Mouse (Mus musculus): Measurements from ENCODE around the gene Hecw2. TPM values are rescaled to one million over a fixed set of nuclear protein-coding genes. Genes with fewer than 3 reads are reported as not detected.

Gene Hecw2
- polyA plus RNA-seq, 1 experiment from 2014 or later, result 4.6 TPM

DNA sequence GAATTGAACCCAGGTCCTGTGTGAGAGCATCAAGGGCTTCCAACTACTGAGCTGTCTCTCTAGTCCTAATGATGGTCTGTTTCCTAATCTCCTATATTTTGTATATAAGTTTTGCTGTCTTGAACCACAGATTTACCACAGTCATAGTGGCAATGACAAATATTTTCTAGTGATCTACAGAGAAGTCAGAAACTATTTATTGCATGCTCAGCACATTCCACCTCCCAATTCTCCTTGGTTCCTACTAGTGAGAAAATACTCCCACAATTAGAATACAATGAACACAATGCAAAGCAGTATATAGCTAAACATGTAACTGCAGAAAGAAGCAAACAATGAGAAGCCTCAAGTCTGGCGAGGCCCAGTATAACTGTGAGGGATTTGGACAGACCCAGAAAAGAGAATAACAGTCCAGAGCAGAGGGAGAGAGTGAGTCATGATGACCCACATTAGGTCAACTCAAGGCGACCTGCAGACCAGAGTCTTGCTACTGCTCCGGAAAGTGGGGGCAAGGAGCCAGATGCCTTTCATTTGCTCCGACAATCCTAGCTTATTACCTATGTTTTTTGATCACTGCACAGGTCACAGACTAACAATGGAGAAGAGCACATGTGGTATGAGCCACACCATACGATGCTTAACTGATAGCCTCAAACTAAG is 73.8 kb downstream of the Hecw2 start:
- Histone ChIP-seq H3K27me3 (replicated peaks; ENCODE audit: control insufficient read depth, insufficient read depth, low read length) (no peaks in the 10 kb centered on the region), H3K27ac (ENCODE audit: low read length) (no peak overlapping the region), H3K4me2 (ENCODE audit: low read length) (no peak overlapping the region), H3K9me3 (ENCODE audit: control insufficient read depth, low read length) (no peaks in the 10 kb centered on the region), H3K4me1 (replicated peaks; ENCODE audit: control insufficient read depth, insufficient read depth, low read length) (peaks cover 11% of the 10 kb centered on the region), H3K36me3 (ENCODE audit: control insufficient read depth, insufficient read depth) (no peaks in the 10 kb centered on the region), H3K4me3 (replicated peaks; ENCODE audit: low read length) (no peak overlapping the region), H3K9ac (replicated peaks; ENCODE audit: low read depth, low read length) (no peak overlapping the region)
- 90% methylated on average over 5 of the region's 5 CpGs for WGBS
- no peak for ATAC-seq

- 57% methylated on average over 9 of the region's 9 CpGs for WGBS
Observed at GRCm38 (mm10) chr1:54119638-54120320, 75.2 kb downstream of the Hecw2 start.

GRCm38 (mm10) chr1:54118342-54118973 is 76.5 kb downstream of the Hecw2 start:
- H3K36me3 ChIP-seq (ENCODE audit: control insufficient read depth, insufficient read depth), result no peaks in the 10 kb centered on the region
- H3K27me3 ChIP-seq (replicated peaks; ENCODE audit: control insufficient read depth, insufficient read depth, low read length), result no peaks in the 10 kb centered on the region
- H3K4me1 ChIP-seq (replicated peaks; ENCODE audit: control insufficient read depth, insufficient read depth, low read length), result peaks cover 11% of the 10 kb centered on the region
- no peak for ATAC-seq
- no peak overlapping the region for H3K9ac ChIP-seq (replicated peaks; ENCODE audit: low read depth, low read length)
- no peaks in the 10 kb centered on the region for H3K9me3 ChIP-seq (ENCODE audit: control insufficient read depth, low read length)
- 62% methylated on average over 8 of the region's 8 CpGs for WGBS
- no peak overlapping the region for H3K4me3 ChIP-seq (replicated peaks; ENCODE audit: low read length)
- H3K4me2 ChIP-seq (ENCODE audit: low read length), result no peak overlapping the region
- no peak overlapping the region for H3K27ac ChIP-seq (ENCODE audit: low read length)

More at GRCm38 (mm10) chr1:54119638-54120320, 75.2 kb downstream of the Hecw2 start:
- Histone ChIP-seq H3K36me3 (ENCODE audit: control insufficient read depth, insufficient read depth) (no peaks in the 10 kb centered on the region), H3K9ac (replicated peaks; ENCODE audit: low read depth, low read length) (no peak overlapping the region), H3K4me3 (replicated peaks; ENCODE audit: low read length) (no peak overlapping the region), H3K9me3 (ENCODE audit: control insufficient read depth, low read length) (no peaks in the 10 kb centered on the region), H3K4me2 (ENCODE audit: low read length) (no peak overlapping the region), H3K27ac (ENCODE audit: low read length) (no peak overlapping the region), H3K4me1 (replicated peaks; ENCODE audit: control insufficient read depth, insufficient read depth, low read length) (peaks cover 11% of the 10 kb centered on the region), H3K27me3 (replicated peaks; ENCODE audit: control insufficient read depth, insufficient read depth, low read length) (no peaks in the 10 kb centered on the region)
- ATAC-seq, result peak; percentile 80

GRCm38 (mm10) chr1:54110920-54111605 is 83.9 kb downstream of the Hecw2 start:
- Histone ChIP-seq H3K4me1 (replicated peaks; ENCODE audit: control insufficient read depth, insufficient read depth, low read length) (no peaks in the 10 kb centered on the region), H3K27ac (ENCODE audit: low read length) (no peak overlapping the region), H3K4me3 (replicated peaks; ENCODE audit: low read length) (no peak overlapping the region), H3K4me2 (ENCODE audit: low read length) (no peak overlapping the region), H3K36me3 (ENCODE audit: control insufficient read depth, insufficient read depth) (no peaks in the 10 kb centered on the region), H3K9ac (replicated peaks; ENCODE audit: low read depth, low read length) (no peak overlapping the region), H3K9me3 (ENCODE audit: control insufficient read depth, low read length) (no peaks in the 10 kb centered on the region), H3K27me3 (replicated peaks; ENCODE audit: control insufficient read depth, insufficient read depth, low read length) (no peaks in the 10 kb centered on the region)
- WGBS, result 89% methylated on average over 8 of the region's 8 CpGs
- no peak for ATAC-seq

GRCm38 (mm10) chr1:54109255-54109654 is 85.7 kb downstream of the Hecw2 start:
- 58% methylated on average over 5 of the region's 5 CpGs for WGBS
- no peaks in the 10 kb centered on the region for H3K36me3 ChIP-seq (ENCODE audit: control insufficient read depth, insufficient read depth)
- H3K4me2 ChIP-seq (ENCODE audit: low read length), result no peak overlapping the region
- H3K27ac ChIP-seq (ENCODE audit: low read length), result no peak overlapping the region
- ATAC-seq, result no peak
- H3K9me3 ChIP-seq (ENCODE audit: control insufficient read depth, low read length), result no peaks in the 10 kb centered on the region
- no peak overlapping the region for H3K4me3 ChIP-seq (replicated peaks; ENCODE audit: low read length)
- no peaks in the 10 kb centered on the region for H3K27me3 ChIP-seq (replicated peaks; ENCODE audit: control insufficient read depth, insufficient read depth, low read length)
- no peak overlapping the region for H3K9ac ChIP-seq (replicated peaks; ENCODE audit: low read depth, low read length)
- H3K4me1 ChIP-seq (replicated peaks; ENCODE audit: control insufficient read depth, insufficient read depth, low read length), result no peaks in the 10 kb centered on the region

DNA sequence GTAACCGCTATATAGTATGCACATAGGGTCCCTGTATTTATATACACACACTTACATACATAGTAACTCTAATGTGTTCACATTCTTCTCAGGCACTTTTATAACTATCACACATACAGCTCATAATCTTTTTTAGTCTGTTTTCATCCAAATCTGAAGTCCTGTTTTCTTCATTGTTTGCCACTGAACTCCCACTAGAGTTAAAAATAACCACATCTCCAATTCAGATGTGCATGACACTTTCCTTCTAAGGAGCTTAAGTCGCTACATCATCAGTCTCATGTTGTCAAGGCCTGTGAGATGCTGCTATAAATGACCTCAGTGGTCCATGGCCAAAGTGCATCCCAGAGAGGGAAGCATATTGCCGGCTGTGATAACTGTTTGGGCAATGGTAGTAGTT is 88.2 kb downstream of the Hecw2 start:
- Histone ChIP-seq H3K9me3 (ENCODE audit: control insufficient read depth, low read length) (no peaks in the 10 kb centered on the region), H3K36me3 (ENCODE audit: control insufficient read depth, insufficient read depth) (no peaks in the 10 kb centered on the region), H3K4me1 (replicated peaks; ENCODE audit: control insufficient read depth, insufficient read depth, low read length) (no peaks in the 10 kb centered on the region), H3K27ac (ENCODE audit: low read length) (no peak overlapping the region), H3K27me3 (replicated peaks; ENCODE audit: control insufficient read depth, insufficient read depth, low read length) (no peaks in the 10 kb centered on the region), H3K4me2 (ENCODE audit: low read length) (no peak overlapping the region), H3K4me3 (replicated peaks; ENCODE audit: low read length) (no peak overlapping the region), H3K9ac (replicated peaks; ENCODE audit: low read depth, low read length) (no peak overlapping the region)
- WGBS, result 93% methylated on average over 3 of the region's 3 CpGs
- no peak for ATAC-seq

DNA sequence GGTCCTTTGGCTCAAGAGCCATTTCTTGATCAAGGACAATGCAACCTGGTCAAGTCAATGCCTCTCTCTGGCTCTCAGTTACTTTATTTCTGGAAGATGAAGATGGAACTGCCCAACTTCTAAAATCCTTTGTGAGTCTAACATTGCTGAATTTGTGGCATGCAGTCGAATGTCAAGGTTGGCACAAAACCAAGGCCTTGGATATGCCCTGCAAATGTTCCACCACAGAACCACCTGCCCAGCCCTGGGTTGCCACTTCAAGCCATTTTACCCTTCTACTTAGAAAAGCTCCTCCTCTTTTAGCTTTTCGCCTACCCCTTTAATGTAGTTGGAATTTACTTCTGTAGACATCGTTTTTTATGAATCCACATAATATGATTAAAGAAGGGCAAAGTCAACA is 115.3 kb downstream of the Hecw2 start:
- Histone ChIP-seq H3K4me1 (replicated peaks; ENCODE audit: control insufficient read depth, insufficient read depth, low read length) (no peaks in the 10 kb centered on the region), H3K4me3 (replicated peaks; ENCODE audit: low read length) (no peak overlapping the region), H3K27me3 (replicated peaks; ENCODE audit: control insufficient read depth, insufficient read depth, low read length) (no peaks in the 10 kb centered on the region), H3K9me3 (ENCODE audit: control insufficient read depth, low read length) (no peaks in the 10 kb centered on the region), H3K9ac (replicated peaks; ENCODE audit: low read depth, low read length) (no peak overlapping the region), H3K36me3 (ENCODE audit: control insufficient read depth, insufficient read depth) (no peaks in the 10 kb centered on the region), H3K27ac (ENCODE audit: low read length) (no peak overlapping the region), H3K4me2 (ENCODE audit: low read length) (no peak overlapping the region)
- no peak for ATAC-seq
- whole genome bisulfite sequencing, result 88% methylated on average over 3 of the region's 3 CpGs

DNA sequence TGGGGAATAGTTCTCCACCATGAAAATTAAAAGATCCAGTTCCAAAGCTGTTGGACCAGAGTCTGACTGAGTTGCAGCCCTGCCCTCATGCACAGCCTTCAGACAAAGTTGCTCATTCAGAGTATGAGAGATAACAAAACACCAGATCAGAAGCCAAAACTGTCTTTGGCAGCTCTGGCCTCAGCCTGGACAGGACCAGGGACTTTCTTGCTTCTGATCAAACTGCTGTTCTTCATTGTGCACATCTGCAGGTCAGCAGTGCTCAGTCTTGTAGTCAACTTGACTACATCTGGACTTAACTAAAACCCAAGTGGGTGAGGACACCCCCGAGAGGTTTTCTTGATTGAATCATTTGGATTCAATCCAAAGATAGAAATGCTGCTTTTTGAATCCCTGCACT is 120.5 kb downstream of the Hecw2 start:
- Histone ChIP-seq H3K36me3 (ENCODE audit: control insufficient read depth, insufficient read depth) (no peaks in the 10 kb centered on the region), H3K9ac (replicated peaks; ENCODE audit: low read depth, low read length) (no peak overlapping the region), H3K9me3 (ENCODE audit: control insufficient read depth, low read length) (no peaks in the 10 kb centered on the region), H3K27ac (ENCODE audit: low read length) (no peak overlapping the region), H3K4me1 (replicated peaks; ENCODE audit: control insufficient read depth, insufficient read depth, low read length) (no peaks in the 10 kb centered on the region), H3K4me2 (ENCODE audit: low read length) (no peak overlapping the region), H3K4me3 (replicated peaks; ENCODE audit: low read length) (no peak overlapping the region), H3K27me3 (replicated peaks; ENCODE audit: control insufficient read depth, insufficient read depth, low read length) (no peaks in the 10 kb centered on the region)
- 64% methylated on average over 1 of the region's 1 CpGs for WGBS
- ATAC-seq, result no peak

GRCm38 (mm10) chr1:54070121-54070520 is 124.8 kb downstream of the Hecw2 start:
- H3K9ac ChIP-seq (replicated peaks; ENCODE audit: low read depth, low read length), result no peak overlapping the region
- H3K36me3 ChIP-seq (ENCODE audit: control insufficient read depth, insufficient read depth), result no peaks in the 10 kb centered on the region
- no peaks in the 10 kb centered on the region for H3K9me3 ChIP-seq (ENCODE audit: control insufficient read depth, low read length)
- H3K4me3 ChIP-seq (replicated peaks; ENCODE audit: low read length), result no peak overlapping the region
- WGBS, result 87% methylated on average over 2 of the region's 2 CpGs
- no peak overlapping the region for H3K4me2 ChIP-seq (ENCODE audit: low read length)
- H3K4me1 ChIP-seq (replicated peaks; ENCODE audit: control insufficient read depth, insufficient read depth, low read length), result no peaks in the 10 kb centered on the region
- H3K27me3 ChIP-seq (replicated peaks; ENCODE audit: control insufficient read depth, insufficient read depth, low read length), result no peaks in the 10 kb centered on the region
- no peak for ATAC-seq
- H3K27ac ChIP-seq (ENCODE audit: low read length), result no peak overlapping the region

Measured in forebrain, embryonic 16.5 days (tissue).